Mouse (Mus musculus) erythroblast, embryonic 14.5 days (primary cell): ENCODE measurements around the gene Poldip3. TPM values are rescaled to one million over a fixed set of nuclear protein-coding genes. Genes with fewer than 3 reads are reported as not detected.
A peak's percentile ranks its signal among the peaks of the same experiment; 100 is the strongest.

Source experiments
- H3K27me3 ChIP-seq: 2 replicates; pipeline ENCODE4 v1.6.1; 2012; ENCODE audit warnings: inconsistent platforms; ENCODE audit not compliant: control insufficient read depth
- H3K36me3 ChIP-seq: 2 replicates; pipeline ENCODE4 v1.6.1; 2012; ENCODE audit warnings: mild to moderate bottlenecking, inconsistent platforms; ENCODE audit not compliant: control insufficient read depth
- H3K4me1 ChIP-seq: 2 replicates; pipeline ENCODE4 v1.6.1; 2012; ENCODE audit warnings: inconsistent platforms; ENCODE audit not compliant: control insufficient read depth
- H3K4me3 ChIP-seq: replicated peaks from 2 replicates; pipeline ENCODE3; 2012; ENCODE audit warnings: moderate library complexity, mild to moderate bottlenecking, inconsistent platforms
- H3K9me3 ChIP-seq: 2 replicates; pipeline ENCODE4 v1.6.1; 2012; ENCODE audit warnings: low read length, inconsistent platforms, mixed read lengths; ENCODE audit not compliant: control insufficient read depth
- GATA1 ChIP-seq: IDR thresholded peaks from 2 replicates; pipeline ENCODE4 v1.6.1; 2012; ENCODE audit warnings: low read length, inconsistent platforms, mixed read lengths
- TAL1 ChIP-seq: IDR thresholded peaks from 3 replicates; pipeline ENCODE4 v1.6.1; 2012; ENCODE audit warnings: low read length, inconsistent platforms, mixed read lengths
- polyA plus RNA-seq: library from polyadenylated mRNA; stranded (reverse); fragments of >175 nt; gene quantifications from 2 replicates; pipeline ENCODE4 v1.2.3, GENCODE M21; 2012

The Poldip3 gene
- polyA plus RNA-seq, 1 experiment: 8.4 TPM

GRCm38 (mm10) chr15:83156929-83157666 is 7.9 kb upstream of the Poldip3 start:
- Histone ChIP-seq H3K9me3 (no peaks in the 10 kb centered on the region), H3K4me1 (peaks cover 55% of the 10 kb centered on the region), H3K36me3 (peaks cover 95% of the 10 kb centered on the region), H3K27me3 (no peaks in the 10 kb centered on the region; the same call in 1 of the 2 replicates), H3K4me3 (no peak overlapping the region)
- TF ChIP-seq GATA1 (no peak), TAL1 (no peak)

GRCm38 (mm10) chr15:83155672-83156419 is 6.7 kb upstream of the Poldip3 start:
- no peak for TF ChIP-seq GATA1
- TF ChIP-seq TAL1: no peak
- Histone ChIP-seq H3K4me1 (peaks cover 52% of the 10 kb centered on the region), H3K27me3 (no peaks in the 10 kb centered on the region; the same call in 1 of the 2 replicates), H3K36me3 (peaks cover 92% of the 10 kb centered on the region), H3K9me3 (no peaks in the 10 kb centered on the region), H3K4me3 (no peak overlapping the region)

- Histone ChIP-seq H3K27me3 (no peaks in the 10 kb centered on the region), H3K9me3 (no peaks in the 10 kb centered on the region), H3K4me3 (no peak overlapping the region), H3K4me1 (peaks cover 46% of the 10 kb centered on the region), H3K36me3 (peaks cover 78% of the 10 kb centered on the region)
- no peak for TF ChIP-seq GATA1
- TF ChIP-seq TAL1: no peak
These were observed 5.1 kb upstream of the Poldip3 start for GRCm38 (mm10) chr15:83154309-83154708.

DNA sequence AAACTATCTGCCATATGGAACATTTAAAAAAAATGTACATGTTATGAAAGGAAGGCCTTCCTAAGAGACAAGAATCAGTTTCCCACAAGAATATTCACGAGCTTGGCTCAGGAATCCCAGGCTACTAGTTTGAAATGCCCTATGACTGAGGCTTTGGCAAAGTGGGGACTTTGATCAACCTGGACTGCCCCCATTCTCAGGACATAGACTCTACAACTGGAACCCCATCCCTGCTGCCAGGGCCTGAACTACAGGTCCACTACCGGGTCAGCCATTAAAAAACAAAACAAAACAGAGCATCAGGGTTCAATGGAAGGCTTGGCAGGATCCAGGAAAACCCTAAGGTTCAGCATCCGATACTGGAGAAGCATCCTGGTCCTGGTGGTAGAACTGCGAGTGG is 1.5 kb upstream of the Poldip3 start:
- Histone ChIP-seq H3K36me3 (peaks cover 65% of the 10 kb centered on the region), H3K9me3 (no peaks in the 10 kb centered on the region), H3K27me3 (no peaks in the 10 kb centered on the region), H3K4me3 (no peak overlapping the region), H3K4me1 (peaks cover 50% of the 10 kb centered on the region)
- TF ChIP-seq TAL1: no peak
- no peak for TF ChIP-seq GATA1

GRCm38 (mm10) chr15:83150073-83150442 is 874 bp upstream of the Poldip3 start:
- TF ChIP-seq GATA1 (no peak), TAL1 (no peak)
- Histone ChIP-seq H3K4me3 (peak overlapping the region; percentile 45), H3K9me3 (no peaks in the 10 kb centered on the region), H3K36me3 (peaks cover 65% of the 10 kb centered on the region), H3K27me3 (no peaks in the 10 kb centered on the region), H3K4me1 (peaks cover 51% of the 10 kb centered on the region)

- Histone ChIP-seq H3K27me3 (no peaks in the 10 kb centered on the region), H3K9me3 (no peaks in the 10 kb centered on the region), H3K4me1 (peaks cover 53% of the 10 kb centered on the region), H3K36me3 (peaks cover 66% of the 10 kb centered on the region), H3K4me3 (peak overlapping the region; percentile 97)
- TF ChIP-seq TAL1 (no peak), GATA1 (no peak)
These were observed 386 bp downstream of the Poldip3 start for GRCm38 (mm10) chr15:83148801-83149195.

DNA sequence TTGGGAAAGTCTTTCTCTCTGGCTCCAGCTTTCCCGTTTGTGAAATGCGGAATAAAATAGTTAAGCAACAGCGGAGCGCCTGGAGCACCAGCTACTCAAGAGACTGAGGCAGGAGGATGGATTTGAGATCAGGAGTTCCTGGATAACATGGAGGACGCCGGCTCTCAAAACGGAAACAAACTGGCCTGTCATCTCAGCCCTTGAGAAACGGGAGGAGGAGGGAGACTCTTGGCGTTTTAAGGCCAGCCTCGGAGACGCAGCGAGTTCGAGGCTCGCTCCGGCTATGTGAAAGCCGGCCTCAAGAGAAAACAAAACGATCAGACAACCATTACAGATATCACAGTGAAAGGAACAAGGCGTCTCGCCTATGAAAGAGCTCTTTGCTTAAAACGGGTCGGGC is 789 bp downstream of the Poldip3 start:
- Histone ChIP-seq H3K36me3 (peaks cover 65% of the 10 kb centered on the region), H3K4me1 (peaks cover 51% of the 10 kb centered on the region), H3K27me3 (no peaks in the 10 kb centered on the region), H3K4me3 (peak overlapping the region; percentile 97), H3K9me3 (no peaks in the 10 kb centered on the region)
- no peak for TF ChIP-seq TAL1
- TF ChIP-seq GATA1: no peak

DNA sequence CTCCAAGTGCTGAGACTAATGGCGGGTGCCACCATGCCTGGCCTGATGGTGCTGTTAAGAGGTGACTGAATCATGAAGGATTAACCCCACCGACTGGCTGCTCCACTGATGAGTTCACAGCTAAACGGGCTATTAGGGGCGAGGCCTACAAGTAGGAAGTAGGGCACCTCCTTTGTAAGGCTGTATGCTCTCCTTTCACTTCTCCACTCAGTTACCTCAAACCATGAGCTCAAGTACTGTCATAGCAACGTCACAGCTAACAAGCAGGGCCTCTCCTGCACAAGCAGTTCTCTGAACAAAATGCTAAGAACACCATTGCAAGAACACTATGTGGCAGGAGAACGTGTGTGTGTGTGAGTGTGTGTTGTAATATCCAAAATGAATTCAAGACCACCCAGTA is 3.6 kb downstream of the Poldip3 start:
- peaks cover 70% of the 10 kb centered on the region for H3K36me3 ChIP-seq
- H3K4me3 ChIP-seq: no peak overlapping the region
- TF ChIP-seq GATA1 (no peak), TAL1 (no peak)
- H3K9me3 ChIP-seq: no peaks in the 10 kb centered on the region
- no peaks in the 10 kb centered on the region for H3K27me3 ChIP-seq
- peaks cover 49% of the 10 kb centered on the region for H3K4me1 ChIP-seq

DNA sequence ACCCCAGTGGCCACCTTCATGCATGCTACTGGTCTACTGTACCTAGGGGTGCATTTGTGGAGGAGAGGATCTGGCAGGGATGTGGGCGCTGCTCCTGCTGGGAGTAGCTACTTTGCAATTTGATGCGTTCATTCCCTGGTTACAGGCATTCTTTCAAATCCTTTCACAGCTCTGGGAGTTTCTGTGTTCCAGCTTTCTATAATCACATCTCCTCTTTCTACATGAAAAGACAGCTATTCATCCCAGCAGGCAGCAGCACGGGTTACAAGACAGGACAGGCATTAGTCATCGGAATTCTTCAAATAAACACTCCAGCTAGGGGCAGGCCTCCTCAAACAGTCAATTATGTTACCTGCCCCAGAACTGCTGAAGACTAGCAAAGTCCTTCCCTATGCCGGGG is 6.3 kb downstream of the Poldip3 start:
- H3K4me1 ChIP-seq: peaks cover 40% of the 10 kb centered on the region
- no peaks in the 10 kb centered on the region for H3K27me3 ChIP-seq
- peaks cover 87% of the 10 kb centered on the region for H3K36me3 ChIP-seq
- TF ChIP-seq TAL1 (no peak), GATA1 (no peak)
- no peaks in the 10 kb centered on the region for H3K9me3 ChIP-seq
- H3K4me3 ChIP-seq: no peak overlapping the region
